Mouse (Mus musculus) liver, postnatal 0 days (tissue): ENCODE results near the gene H2-Q7.
"Not testable (repeated sequence)": the region's sequence is repeated elsewhere in the genome, so short reads cannot be mapped to it uniquely, and the experiment has no call there.

Experiments used
- CTCF ChIP-seq: sonication (generic); IDR thresholded peaks from 2 replicates; pipeline ENCODE4 v1.5.1; 2016; ENCODE audit warnings: antibody characterized with exemption, low read depth
- EP300 ChIP-seq: IDR thresholded peaks from 2 replicates; pipeline ENCODE4 v1.6.1; 2016; ENCODE audit warnings: antibody characterized with exemption, low read depth, mild to moderate bottlenecking

GRCm38 (mm10) chr17:35439925-35440645 is 1.1 kb downstream of the H2-Q7 start:
- not testable (repeated sequence) for TF ChIP-seq CTCF, EP300
